Mouse (Mus musculus) testis, postnatal 10 days (tissue): ENCODE measurements around the gene Synj1.

ENCODE experiments used
- DNase-seq: peaks from one replicate; pipeline ENCODE4 v3.0.0; 2021; ENCODE audit warnings: low spot score

Gene Synj1

GRCm38 (mm10) chr16:90941246-90941645 is 69.9 kb downstream of the Synj1 start:
- no peak for DNase-seq

DNA sequence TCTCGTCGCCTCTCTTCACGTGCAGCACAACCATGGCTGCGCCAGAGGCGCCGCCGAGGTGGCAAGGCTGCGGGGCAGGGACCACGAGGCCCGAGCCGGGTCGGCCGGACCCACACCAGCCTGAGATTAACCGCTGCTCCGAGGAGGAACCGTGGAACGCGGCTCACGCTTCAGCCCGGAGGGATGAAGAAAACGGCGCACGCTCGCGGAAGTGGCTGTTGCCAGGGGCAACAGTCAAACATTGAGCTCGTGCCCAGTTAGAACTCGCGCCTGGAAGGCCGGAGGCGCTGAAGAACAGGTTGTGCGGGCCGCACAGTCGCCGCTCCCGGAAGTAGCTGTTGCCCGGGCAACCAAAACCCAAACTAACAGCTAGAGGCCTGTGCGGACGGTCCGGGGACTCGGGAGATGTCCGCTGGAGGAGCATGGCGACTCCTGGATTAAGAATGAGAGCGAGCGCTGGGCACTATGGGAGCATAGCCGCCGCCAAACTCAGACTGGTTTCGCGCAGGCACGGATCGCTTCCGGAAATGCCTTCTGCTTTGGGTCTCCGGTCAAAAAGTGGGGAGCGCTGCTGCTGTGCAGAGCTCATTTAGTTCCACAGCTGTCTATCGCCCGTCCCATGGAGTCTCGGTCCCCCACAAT is 76.3 kb downstream of the Synj1 start, which contains the start of gene Cfap298:
Cfap298 (minus strand) TSS at position 428 of the 642 bp plus-strand sequence.
- peak; percentile 93 for DNase-seq

- peak; percentile 76 for DNase-seq
Observed at GRCm38 (mm10) chr16:90934193-90934686, 76.9 kb downstream of the Synj1 start.

- no peak for DNase-seq
Observed at GRCm38 (mm10) chr16:90933534-90934176, 77.5 kb downstream of the Synj1 start.

GRCm38 (mm10) chr16:90927446-90927845 is 83.7 kb downstream of the Synj1 start:
- DNase-seq = no peak

GRCm38 (mm10) chr16:90925461-90925860 is 85.6 kb downstream of the Synj1 start:
- peak; percentile 82 for DNase-seq

- DNase-seq = peak; percentile 72
Observed at GRCm38 (mm10) chr16:90924606-90925370, 86.3 kb downstream of the Synj1 start.

- no peak for DNase-seq
Observed at GRCm38 (mm10) chr16:90921471-90922159, 89.5 kb downstream of the Synj1 start.

- no peak for DNase-seq
Observed at GRCm38 (mm10) chr16:90917156-90917555, 94.0 kb downstream of the Synj1 start.

DNA sequence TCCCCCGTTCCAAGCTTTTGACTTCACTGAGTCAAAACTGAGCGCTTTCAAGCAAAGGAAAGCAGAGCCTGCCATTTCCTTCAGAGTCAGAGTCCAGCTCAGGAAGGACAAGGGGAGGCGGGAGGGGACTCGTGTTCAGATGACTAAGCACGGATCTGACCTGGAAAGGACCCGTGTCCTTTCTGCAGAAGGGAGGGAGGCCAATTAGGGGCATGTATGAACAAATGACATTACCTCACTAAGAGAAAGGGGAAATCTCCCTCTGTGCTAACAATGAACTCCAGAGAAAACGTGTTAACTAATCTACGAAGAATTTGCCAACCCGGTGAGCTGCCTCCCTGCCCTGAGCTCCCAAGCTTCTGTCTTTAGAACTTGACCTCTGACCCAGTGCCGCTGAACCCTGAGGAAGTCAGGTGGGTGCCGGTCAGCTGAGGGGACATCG is 95.0 kb downstream of the Synj1 start:
- DNase-seq = no peak

GRCm38 (mm10) chr16:90911766-90912165 is 99.3 kb downstream of the Synj1 start:
- no peak for DNase-seq

- DNase-seq = no peak
Observed at GRCm38 (mm10) chr16:90910855-90911533, 100.1 kb downstream of the Synj1 start.

- no peak for DNase-seq
Observed at GRCm38 (mm10) chr16:90907250-90907649, 103.9 kb downstream of the Synj1 start.

DNA sequence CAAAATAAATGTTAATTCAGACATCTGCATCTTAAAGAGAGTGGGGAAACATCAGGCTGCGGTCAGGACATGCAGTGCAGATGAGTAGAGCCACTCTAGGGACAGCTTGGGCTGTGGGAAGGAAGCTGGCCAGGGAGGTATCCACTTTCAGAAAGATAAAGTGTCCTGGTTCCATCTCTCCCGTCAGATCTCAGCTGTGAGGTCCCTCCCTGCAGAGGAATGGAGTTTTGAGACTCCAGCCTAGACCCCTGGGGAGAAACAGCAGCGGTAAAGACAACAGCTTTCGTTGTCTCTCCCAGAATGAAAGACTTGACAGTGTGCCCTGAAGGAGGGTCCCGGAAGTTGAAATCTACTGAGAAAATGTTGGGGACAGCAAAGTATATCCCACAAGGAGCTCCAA is 107.8 kb downstream of the Synj1 start:
- no peak for DNase-seq

DNA sequence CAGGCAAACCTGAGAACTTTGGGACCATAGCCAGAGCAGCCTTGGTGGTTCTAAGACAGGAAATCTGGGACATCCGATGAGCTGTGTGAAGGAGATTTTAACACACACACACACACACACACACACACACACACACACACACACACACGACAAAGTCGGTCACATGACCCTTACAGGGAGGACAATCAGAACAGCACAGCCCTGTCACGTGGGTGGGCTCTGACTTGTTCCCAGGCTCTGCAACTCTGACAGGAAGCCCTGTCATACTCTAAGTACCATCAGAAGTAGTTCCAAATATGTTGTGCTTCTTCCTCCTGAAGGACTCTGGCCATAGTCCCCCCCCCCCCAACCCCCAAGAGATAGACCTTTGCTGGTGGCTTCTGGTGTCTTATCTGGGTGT is 109.7 kb downstream of the Synj1 start:
- DNase-seq = no peak

GRCm38 (mm10) chr16:90899498-90899897 is 111.6 kb downstream of the Synj1 start:
- DNase-seq = no peak

DNA sequence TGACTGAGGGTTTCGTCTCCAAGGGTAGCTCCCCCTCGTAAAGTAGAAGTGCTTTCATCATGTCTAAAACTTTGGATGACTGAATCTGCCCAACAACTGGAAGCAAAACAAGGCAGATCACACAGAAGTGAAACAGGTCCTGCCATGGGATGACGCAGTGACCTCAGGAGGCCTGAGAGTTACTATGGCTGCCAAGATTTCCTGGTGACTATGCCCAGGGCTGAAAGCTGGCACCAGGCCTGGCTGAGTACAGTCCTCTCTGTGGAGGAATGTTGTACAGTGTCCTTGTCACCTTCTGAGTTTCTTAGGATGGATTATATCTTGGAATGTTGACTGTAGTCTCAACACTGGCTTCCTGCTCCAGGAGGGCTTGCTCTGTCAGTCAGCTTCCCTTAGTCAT is 113.5 kb downstream of the Synj1 start:
- no peak for DNase-seq

DNA sequence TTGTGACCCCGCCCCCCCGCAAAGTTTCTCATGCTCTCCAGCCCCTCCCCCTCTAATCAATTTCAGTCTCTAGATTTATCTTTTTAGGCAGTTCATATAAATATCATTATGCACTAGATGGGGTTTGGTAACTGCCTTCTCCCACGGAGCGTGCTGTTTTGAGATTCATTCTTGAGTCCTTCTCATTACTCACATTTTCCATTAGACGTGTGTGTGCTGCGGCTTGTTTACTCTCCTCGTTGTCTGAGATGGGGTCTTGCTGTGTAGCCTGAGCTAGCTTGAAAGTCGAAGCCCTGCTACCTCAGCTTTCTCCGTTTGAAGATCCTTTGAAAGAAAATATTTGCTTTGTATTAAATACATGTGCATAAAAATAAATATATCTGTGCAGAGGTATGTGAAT is 117.3 kb downstream of the Synj1 start:
- no peak for DNase-seq

GRCm38 (mm10) chr16:90893019-90893418 is 118.1 kb downstream of the Synj1 start:
- DNase-seq = no peak

DNA sequence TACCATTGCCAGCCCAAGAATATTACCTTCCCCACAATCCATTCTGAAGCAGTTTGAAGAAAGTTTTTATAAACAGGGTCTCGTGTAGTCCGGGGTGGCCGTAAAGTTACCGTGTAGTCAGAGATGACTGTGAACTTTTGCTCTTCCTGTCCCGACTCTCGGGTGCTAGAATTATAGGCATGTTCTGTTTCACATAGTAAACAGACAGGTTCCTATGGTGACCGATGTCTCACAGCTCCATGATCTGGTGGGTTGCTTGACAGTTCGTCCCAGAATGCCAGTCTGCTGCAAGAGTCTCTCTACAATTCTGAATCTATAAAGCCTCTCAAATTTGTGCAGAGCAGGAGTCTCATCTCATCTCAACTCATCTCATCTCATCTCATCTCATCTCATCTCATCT is 119.0 kb downstream of the Synj1 start:
- DNase-seq = no peak

DNA sequence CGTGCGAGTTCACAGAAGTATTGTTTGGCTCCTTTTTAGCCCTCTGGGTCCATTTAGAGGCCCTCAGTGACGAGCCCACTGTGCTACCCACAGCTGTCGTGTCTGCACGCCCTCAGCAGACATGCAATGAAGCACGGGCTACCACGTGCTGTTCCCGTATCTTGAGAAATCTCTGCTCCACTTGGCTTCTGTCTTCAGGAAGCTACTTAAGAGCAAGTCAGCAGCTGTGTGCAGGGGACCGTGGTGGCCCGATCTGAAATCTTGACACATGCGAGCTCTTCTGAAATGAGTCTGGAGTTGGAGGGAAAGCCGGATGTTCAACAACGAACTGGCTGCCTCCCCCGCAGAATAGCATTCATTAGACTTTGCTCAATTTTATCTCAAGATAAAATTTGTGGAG is 119.5 kb downstream of the Synj1 start:
- no peak for DNase-seq

DNA sequence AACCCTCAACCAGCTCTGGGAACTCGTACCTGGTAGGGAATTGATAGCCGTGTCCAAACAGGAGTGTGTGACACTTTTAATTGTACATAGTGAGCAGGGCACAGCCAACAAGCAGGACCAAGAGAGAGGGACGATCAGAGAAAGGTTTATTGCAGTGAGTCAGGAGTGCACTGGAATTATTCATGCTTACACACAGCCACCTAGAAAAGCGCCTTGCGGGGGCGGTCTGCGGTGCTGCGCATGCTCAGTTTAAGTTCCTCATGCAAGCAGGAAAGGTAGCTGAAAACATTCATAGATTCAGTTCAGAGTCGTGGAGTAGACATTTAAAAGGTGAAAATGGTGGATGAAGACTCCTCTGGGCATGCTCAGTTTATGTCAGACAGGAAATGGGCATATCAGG is 120.4 kb downstream of the Synj1 start:
- DNase-seq = no peak
